Mouse (Mus musculus): ENCODE measurements around the gene Plek. TPM values are rescaled to one million over a fixed set of nuclear protein-coding genes. Genes with fewer than 3 reads are reported as not detected.

Plek gene
- polyA plus RNA-seq, 1 experiment from 2014 or later: 4.3 TPM

DNA sequence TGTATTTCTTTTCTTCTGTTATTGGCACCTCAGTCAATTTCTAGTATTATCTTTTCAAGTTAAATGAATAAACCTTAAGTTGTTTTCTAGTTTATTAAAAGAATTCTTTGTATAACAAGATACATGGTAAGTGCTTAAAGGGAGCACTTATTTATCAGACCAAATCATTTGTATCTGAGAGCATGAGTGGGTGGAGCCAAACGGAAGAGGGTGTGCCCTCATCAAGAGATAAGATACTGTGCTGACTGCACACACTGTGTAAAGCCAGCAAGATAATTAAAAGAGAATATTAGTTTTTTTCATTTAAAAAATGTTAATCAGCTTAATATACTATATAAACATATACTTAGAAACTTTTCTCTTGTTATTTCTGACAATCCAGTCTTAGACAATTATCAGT lies 93.7 kb downstream of the Plek start:
- H3K9me3 ChIP-seq (replicated peaks; ENCODE audit: control insufficient read depth, low read length, poor library complexity, severe bottlenecking): no peaks in the 10 kb centered on the region
- H3K4me1 ChIP-seq (ENCODE audit: control insufficient read depth, insufficient read depth, low read length): no peaks in the 10 kb centered on the region
- no peak overlapping the region for H3K27ac ChIP-seq (ENCODE audit: low read length)
- 97% methylated on average over 1 of the region's 1 CpGs for WGBS
- H3K4me3 ChIP-seq (ENCODE audit: low read depth, low read length): no peak overlapping the region
- no peaks in the 10 kb centered on the region for H3K36me3 ChIP-seq (ENCODE audit: control insufficient read depth, insufficient read depth, low read length)
- ATAC-seq: no peak
- H3K4me2 ChIP-seq (ENCODE audit: low read length): no peak overlapping the region
- no peaks in the 10 kb centered on the region for H3K27me3 ChIP-seq (ENCODE audit: control insufficient read depth, insufficient read depth, low read depth, low read length)
- H3K9ac ChIP-seq (ENCODE audit: low read depth, low read length): no peak overlapping the region

DNA sequence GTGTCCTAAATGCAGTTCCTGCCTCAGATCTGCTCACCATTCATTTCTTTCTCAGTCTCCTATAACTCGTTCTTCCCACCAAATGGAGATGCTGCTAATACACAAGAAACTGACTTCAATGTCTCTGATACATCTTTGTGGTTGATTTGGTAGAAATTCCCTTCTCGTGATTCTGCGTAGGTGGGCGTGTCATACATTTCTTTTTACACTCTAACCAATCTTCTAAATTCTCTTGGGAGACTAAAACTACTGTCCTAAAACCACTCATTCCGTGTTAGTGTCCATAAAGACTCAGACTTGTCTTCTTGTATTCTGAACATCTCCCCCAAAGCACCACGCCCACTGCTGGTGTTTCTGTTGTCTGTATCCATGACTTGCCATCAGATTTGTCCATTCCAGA lies 95.2 kb downstream of the Plek start:
- Histone ChIP-seq H3K36me3 (ENCODE audit: control insufficient read depth, insufficient read depth, low read length) (no peaks in the 10 kb centered on the region), H3K27ac (ENCODE audit: low read length) (no peak overlapping the region), H3K4me2 (ENCODE audit: low read length) (no peak overlapping the region), H3K9ac (ENCODE audit: low read depth, low read length) (no peak overlapping the region), H3K27me3 (ENCODE audit: control insufficient read depth, insufficient read depth, low read depth, low read length) (no peaks in the 10 kb centered on the region), H3K4me1 (ENCODE audit: control insufficient read depth, insufficient read depth, low read length) (peaks cover under 1% of the 10 kb centered on the region; the same call in 1 of the 2 replicates), H3K4me3 (ENCODE audit: low read depth, low read length) (no peak overlapping the region), H3K9me3 (replicated peaks; ENCODE audit: control insufficient read depth, low read length, poor library complexity, severe bottlenecking) (no peaks in the 10 kb centered on the region)
- 94% methylated on average over 6 of the region's 6 CpGs for WGBS
- no peak for ATAC-seq

DNA sequence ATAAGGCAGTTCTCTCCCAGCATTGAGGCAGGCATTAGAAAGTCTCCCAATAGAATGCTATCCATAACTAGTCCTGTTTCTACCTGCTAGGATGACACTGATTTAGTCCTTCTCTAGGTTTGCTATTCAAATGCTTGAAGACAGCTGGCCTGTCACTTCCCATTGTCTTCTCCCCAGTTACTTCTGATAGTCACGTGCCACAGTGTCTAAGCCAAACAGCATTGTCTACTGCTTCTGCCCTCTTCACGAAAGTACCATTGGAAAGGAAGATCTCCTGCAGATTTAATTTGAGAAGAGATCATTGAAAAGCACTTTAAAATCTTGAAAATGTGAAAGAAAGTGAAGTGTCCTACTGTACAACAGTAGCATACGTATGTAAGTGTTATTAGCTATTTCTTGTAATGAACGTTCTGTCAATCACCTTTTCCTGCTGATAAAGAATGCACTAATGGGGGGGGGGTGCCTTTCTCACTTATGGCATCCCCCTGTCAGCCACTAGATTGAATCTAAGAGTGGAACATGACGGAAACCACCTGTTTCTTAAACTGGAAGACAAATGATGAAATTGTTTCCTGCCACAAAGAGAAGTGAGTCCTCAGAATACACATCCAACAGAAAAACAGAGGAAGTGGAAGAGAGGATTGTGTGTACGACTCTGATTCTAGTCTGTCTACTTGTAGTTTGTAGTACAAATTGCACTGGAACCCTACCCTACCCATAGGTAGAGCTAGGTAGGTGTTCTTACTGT lies 95.9 kb downstream of the Plek start:
- H3K4me3 ChIP-seq (ENCODE audit: low read depth, low read length): no peak overlapping the region
- 87% methylated on average over 6 of the region's 6 CpGs for WGBS
- no peak overlapping the region for H3K27ac ChIP-seq (ENCODE audit: low read length)
- H3K36me3 ChIP-seq (ENCODE audit: control insufficient read depth, insufficient read depth, low read length): no peaks in the 10 kb centered on the region
- ATAC-seq: no peak
- peaks cover 5% of the 10 kb centered on the region for H3K4me1 ChIP-seq (ENCODE audit: control insufficient read depth, insufficient read depth, low read length)
- H3K9ac ChIP-seq (ENCODE audit: low read depth, low read length): no peak overlapping the region
- no peak overlapping the region for H3K4me2 ChIP-seq (ENCODE audit: low read length)
- no peaks in the 10 kb centered on the region for H3K9me3 ChIP-seq (replicated peaks; ENCODE audit: control insufficient read depth, low read length, poor library complexity, severe bottlenecking)
- no peaks in the 10 kb centered on the region for H3K27me3 ChIP-seq (ENCODE audit: control insufficient read depth, insufficient read depth, low read depth, low read length)

DNA sequence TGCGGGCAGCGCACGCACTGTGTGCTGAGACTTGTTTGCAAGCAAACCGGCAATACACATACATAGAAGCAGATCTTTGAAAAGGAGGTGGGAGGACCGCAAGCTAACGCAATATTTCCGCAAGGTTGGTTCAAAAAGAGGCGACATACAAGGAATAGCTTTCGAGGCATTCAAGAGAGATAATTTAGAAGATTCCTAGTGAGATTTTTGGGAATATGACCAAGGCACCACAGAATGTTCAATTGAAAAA lies 100.5 kb downstream of the Plek start:
- H3K27me3 ChIP-seq (ENCODE audit: control insufficient read depth, insufficient read depth, low read depth, low read length): no peaks in the 10 kb centered on the region
- no peak for ATAC-seq
- H3K4me2 ChIP-seq (ENCODE audit: low read length): peak overlapping the region; percentile 90
- H3K4me1 ChIP-seq (ENCODE audit: control insufficient read depth, insufficient read depth, low read length): peaks cover 8% of the 10 kb centered on the region
- H3K4me3 ChIP-seq (ENCODE audit: low read depth, low read length): peak overlapping the region; percentile 66
- 6% methylated on average over 9 of the region's 9 CpGs for WGBS
- peak overlapping the region; percentile 68 for H3K9ac ChIP-seq (ENCODE audit: low read depth, low read length)
- no peaks in the 10 kb centered on the region for H3K36me3 ChIP-seq (ENCODE audit: control insufficient read depth, insufficient read depth, low read length)
- H3K9me3 ChIP-seq (replicated peaks; ENCODE audit: control insufficient read depth, low read length, poor library complexity, severe bottlenecking): no peaks in the 10 kb centered on the region
- no peak overlapping the region for H3K27ac ChIP-seq (ENCODE audit: low read length)

DNA sequence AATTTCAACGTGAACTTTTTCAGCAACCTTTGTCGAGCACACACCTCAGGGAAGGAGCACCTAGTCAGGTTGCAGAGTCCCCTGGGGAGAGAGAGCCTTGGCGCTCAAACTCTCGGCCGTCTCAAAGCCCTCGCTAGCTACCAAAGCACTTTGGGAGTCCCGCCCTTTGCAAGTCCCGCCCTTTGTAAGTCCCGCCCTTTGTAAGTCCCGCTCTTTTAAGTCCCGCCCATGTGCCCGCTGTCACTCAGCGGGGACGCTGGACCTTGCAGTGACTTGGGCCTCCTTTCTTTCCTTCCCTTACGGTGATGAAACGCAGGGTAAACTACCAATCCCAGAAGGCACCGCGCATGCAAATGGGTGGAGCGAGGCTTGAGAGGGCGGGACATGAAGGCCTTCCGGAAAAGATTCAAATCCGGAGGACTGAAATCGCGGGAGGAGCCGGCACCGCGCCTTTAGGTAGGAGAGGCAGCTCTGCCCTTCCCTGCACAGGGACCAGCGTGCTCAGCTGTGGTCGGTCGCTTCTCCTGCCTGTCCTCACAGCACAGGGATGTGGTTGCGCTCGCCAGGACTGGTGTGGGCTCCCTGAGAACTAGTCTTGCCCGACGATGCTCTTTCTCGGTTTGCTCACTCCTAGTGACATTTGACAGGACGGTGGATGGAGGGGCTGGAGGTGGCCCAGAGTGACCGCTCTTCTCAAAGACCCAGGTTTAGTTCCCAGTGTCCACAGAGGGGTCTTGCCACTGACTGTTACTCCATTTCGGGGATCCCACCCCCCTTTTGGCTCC lies 101.0 kb downstream of the Plek start, which contains the start of gene Fbxo48:
TSS of gene Fbxo48 (plus strand) at position 400 of the 785 bp plus-strand sequence.
- Histone ChIP-seq H3K27ac (ENCODE audit: low read length) (no peak within 1 kb of the TSS), H3K4me3 (ENCODE audit: low read depth, low read length) (peak within 1 kb of the TSS; percentile 66), H3K9ac (ENCODE audit: low read depth, low read length) (peak within 1 kb of the TSS; percentile 68), H3K4me1 (ENCODE audit: control insufficient read depth, insufficient read depth, low read length) (peaks cover 8% of the 10 kb centered on the region), H3K9me3 (replicated peaks; ENCODE audit: control insufficient read depth, low read length, poor library complexity, severe bottlenecking) (no peaks in the 10 kb centered on the region), H3K36me3 (ENCODE audit: control insufficient read depth, insufficient read depth, low read length) (no peaks in the 10 kb centered on the region), H3K27me3 (ENCODE audit: control insufficient read depth, insufficient read depth, low read depth, low read length) (no peaks in the 10 kb centered on the region), H3K4me2 (ENCODE audit: low read length) (peak within 1 kb of the TSS; percentile 90)
- WGBS: 1% methylated on average over 38 of the region's 38 CpGs
- peak; percentile 100 for ATAC-seq

DNA sequence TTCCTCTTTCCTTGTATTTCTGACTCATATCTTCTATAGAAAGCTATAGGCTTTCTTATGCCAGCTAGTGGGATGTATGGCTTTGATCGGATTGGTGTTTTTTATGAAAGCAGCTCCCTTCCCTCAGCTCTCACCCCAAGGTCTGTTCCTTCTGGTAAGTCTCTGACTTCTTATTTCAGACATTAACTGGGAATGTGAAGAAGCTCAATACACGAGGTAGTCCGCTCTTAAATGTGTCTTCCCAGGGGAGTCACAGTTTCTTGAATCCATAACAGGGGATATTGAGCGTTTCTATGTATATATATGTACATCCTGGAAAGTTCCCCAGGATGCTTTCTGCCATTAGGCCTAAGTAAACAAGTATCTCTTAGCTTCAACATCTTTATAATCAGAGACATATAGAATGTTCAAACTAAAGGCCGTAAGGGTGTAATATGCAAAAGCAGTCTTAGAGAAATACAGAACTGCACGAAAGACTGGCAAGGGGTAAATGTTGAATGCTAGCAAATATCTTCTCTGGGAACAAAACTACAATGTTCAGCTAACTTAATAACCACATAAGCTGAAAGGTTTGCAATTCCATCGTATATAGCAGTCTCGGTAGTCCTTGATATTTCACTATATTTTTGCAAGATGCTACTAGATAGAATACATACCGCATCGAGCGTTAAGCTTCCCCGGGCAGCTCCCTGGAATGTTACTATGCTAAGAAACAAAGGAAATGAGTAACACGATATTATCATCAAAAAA lies 101.8 kb downstream of the Plek start:
- Histone ChIP-seq H3K27me3 (ENCODE audit: control insufficient read depth, insufficient read depth, low read depth, low read length) (no peaks in the 10 kb centered on the region), H3K9ac (ENCODE audit: low read depth, low read length) (0 out of 2 replicates have a peak overlapping the region, but pooled peaks have one; percentile 22), H3K4me3 (ENCODE audit: low read depth, low read length) (peak overlapping the region; percentile 66), H3K9me3 (replicated peaks; ENCODE audit: control insufficient read depth, low read length, poor library complexity, severe bottlenecking) (no peaks in the 10 kb centered on the region), H3K36me3 (ENCODE audit: control insufficient read depth, insufficient read depth, low read length) (no peaks in the 10 kb centered on the region), H3K4me2 (ENCODE audit: low read length) (peak overlapping the region; percentile 90), H3K27ac (ENCODE audit: low read length) (no peak overlapping the region), H3K4me1 (ENCODE audit: control insufficient read depth, insufficient read depth, low read length) (peaks cover 8% of the 10 kb centered on the region)
- 50% methylated on average over 13 of the region's 13 CpGs for WGBS
- no peak for ATAC-seq

DNA sequence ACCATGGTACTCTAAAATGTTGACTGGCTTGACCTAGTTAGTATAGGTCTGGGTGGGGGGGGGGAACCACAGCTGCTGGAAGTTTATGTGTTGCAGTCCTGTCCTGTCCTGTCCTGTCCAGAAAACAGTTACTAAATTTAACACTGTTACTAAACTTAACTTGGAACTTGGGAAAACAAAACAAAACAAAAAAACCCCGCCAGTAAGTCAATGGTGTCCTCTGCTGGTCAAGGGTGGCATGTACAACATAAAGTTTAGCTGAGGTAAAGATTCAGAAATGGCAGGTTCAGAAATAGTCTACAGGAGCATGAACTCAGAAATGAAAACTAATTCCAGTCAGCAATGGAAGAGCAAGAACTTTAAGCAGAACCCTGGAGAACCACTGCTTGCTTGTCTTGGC lies 103.4 kb downstream of the Plek start:
- no peak overlapping the region for H3K4me2 ChIP-seq (ENCODE audit: low read length)
- no peaks in the 10 kb centered on the region for H3K36me3 ChIP-seq (ENCODE audit: control insufficient read depth, insufficient read depth, low read length)
- no peak overlapping the region for H3K4me3 ChIP-seq (ENCODE audit: low read depth, low read length)
- H3K27me3 ChIP-seq (ENCODE audit: control insufficient read depth, insufficient read depth, low read depth, low read length): no peaks in the 10 kb centered on the region
- H3K27ac ChIP-seq (ENCODE audit: low read length): no peak overlapping the region
- 22% methylated on average over 1 of the region's 1 CpGs for WGBS
- no peak overlapping the region for H3K9ac ChIP-seq (ENCODE audit: low read depth, low read length)
- H3K9me3 ChIP-seq (replicated peaks; ENCODE audit: control insufficient read depth, low read length, poor library complexity, severe bottlenecking): no peaks in the 10 kb centered on the region
- H3K4me1 ChIP-seq (ENCODE audit: control insufficient read depth, insufficient read depth, low read length): peaks cover 8% of the 10 kb centered on the region
- no peak for ATAC-seq

DNA sequence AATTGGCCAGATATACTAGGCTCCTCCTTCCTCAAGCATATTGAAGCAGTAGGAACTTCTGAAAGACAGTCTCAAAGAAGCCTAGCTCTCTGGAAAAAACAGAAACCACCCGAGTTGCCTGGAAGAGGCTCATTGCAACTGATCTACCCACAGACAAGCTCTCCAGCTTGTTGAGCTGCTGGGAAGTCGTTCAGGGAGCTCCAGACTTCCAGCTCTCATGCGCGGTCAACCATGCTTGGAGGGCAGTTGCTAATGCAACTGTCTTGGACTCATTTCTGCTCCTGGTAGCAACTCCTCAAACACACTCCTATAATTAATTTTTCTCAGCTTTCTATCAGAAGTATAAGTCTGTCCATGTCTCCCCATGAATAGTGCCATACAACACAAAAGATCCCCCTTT lies 109.2 kb downstream of the Plek start:
- no peaks in the 10 kb centered on the region for H3K27me3 ChIP-seq (ENCODE audit: control insufficient read depth, insufficient read depth, low read depth, low read length)
- no peak overlapping the region for H3K27ac ChIP-seq (ENCODE audit: low read length)
- peaks cover 3% of the 10 kb centered on the region; the same call in 1 of the 2 replicates for H3K4me1 ChIP-seq (ENCODE audit: control insufficient read depth, insufficient read depth, low read length)
- H3K4me3 ChIP-seq (ENCODE audit: low read depth, low read length): no peak overlapping the region
- H3K9me3 ChIP-seq (replicated peaks; ENCODE audit: control insufficient read depth, low read length, poor library complexity, severe bottlenecking): no peaks in the 10 kb centered on the region
- no peak for ATAC-seq
- H3K9ac ChIP-seq (ENCODE audit: low read depth, low read length): no peak overlapping the region
- no peak overlapping the region for H3K4me2 ChIP-seq (ENCODE audit: low read length)
- H3K36me3 ChIP-seq (ENCODE audit: control insufficient read depth, insufficient read depth, low read length): no peaks in the 10 kb centered on the region
- 94% methylated on average over 4 of the region's 4 CpGs for WGBS

All from midbrain, embryonic 16.5 days (tissue).